Mouse (Mus musculus): ENCODE measurements around the gene Mmp23. TPM values are rescaled to one million over a fixed set of nuclear protein-coding genes. Genes with fewer than 3 reads are reported as not detected.

Mmp23 gene
- polyA plus RNA-seq, 1 experiment from 2014 or later: 31.3 TPM

DNA sequence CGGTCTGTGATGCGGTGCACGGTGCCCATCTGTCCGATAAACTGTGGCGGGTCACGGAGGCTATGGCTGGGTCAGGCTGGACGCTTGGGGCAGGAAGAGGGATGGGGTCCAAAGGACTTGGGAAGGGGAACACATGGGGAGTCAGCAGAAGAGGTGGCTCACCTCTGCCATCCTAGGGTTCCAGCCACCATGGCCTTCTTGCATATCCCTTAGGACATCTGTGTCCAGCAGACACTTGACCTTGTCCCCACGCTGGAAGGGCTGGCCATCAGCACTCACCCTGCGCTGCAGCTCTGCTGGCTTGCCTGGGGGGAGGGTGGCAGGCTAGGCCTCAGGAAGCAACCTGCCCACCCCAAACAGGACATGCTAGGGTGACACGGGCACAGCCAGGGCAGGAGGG, 5.8 kb upstream of the Mmp23 start:
- H3K27me3 ChIP-seq (replicated peaks; ENCODE audit: control insufficient read depth, insufficient read depth, low read length): no peaks in the 10 kb centered on the region
- ATAC-seq: no peak
- WGBS: 87% methylated on average over 10 of the region's 10 CpGs
- H3K4me2 ChIP-seq (replicated peaks; ENCODE audit: low read depth): no peak overlapping the region
- no peak overlapping the region for H3K9ac ChIP-seq (ENCODE audit: low read depth, low read length)
- TF ChIP-seq CTCF (IDR thresholded peaks at IDR 0.05; ENCODE audit: low read depth): no peak
- no peak overlapping the region for H3K4me3 ChIP-seq (ENCODE audit: low read depth, low read length)
- H3K9me3 ChIP-seq (ENCODE audit: control insufficient read depth): no peaks in the 10 kb centered on the region
- H3K36me3 ChIP-seq (ENCODE audit: control insufficient read depth, insufficient read depth): peaks cover 51% of the 10 kb centered on the region; the same call in 1 of the 2 replicates
- peaks cover 6% of the 10 kb centered on the region for H3K4me1 ChIP-seq (replicated peaks; ENCODE audit: control insufficient read depth, insufficient read depth, low read length)
- H3K27ac ChIP-seq (ENCODE audit: low read depth, low read length): no peak overlapping the region

DNA sequence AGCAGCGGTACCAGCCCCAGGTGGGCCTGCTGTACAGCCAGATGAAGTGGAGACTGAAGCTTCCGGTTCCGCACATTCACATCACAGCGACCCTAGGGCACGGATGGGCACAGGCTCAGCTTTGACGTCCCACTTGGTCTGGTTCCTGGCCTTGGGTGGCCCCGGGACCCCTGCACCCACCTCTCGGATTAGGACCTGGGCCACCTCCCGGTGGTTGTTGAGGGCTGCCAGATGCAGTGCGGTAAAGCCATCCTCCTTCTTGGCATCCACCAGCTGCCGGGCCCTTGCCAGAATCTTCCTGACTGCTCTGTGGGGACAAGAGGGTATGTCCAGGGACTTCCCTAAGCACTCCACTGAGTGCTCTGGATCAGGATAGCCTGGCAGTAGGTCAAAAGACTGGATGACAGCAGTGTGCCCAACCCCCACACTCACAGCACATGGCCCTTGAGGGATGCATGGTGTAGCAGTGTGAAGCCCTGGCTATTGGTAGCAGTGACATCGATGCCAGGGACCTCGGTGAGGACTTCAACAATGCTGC, 3.1 kb upstream of the Mmp23 start:
- Histone ChIP-seq H3K4me2 (replicated peaks; ENCODE audit: low read depth) (no peak overlapping the region), H3K27ac (ENCODE audit: low read depth, low read length) (no peak overlapping the region), H3K4me1 (replicated peaks; ENCODE audit: control insufficient read depth, insufficient read depth, low read length) (peaks cover 17% of the 10 kb centered on the region), H3K4me3 (ENCODE audit: low read depth, low read length) (no peak overlapping the region), H3K9me3 (ENCODE audit: control insufficient read depth) (no peaks in the 10 kb centered on the region), H3K27me3 (replicated peaks; ENCODE audit: control insufficient read depth, insufficient read depth, low read length) (0 out of 2 replicates have a peak, but pooled peaks cover 10% of the 10 kb centered on the region), H3K9ac (ENCODE audit: low read depth, low read length) (no peak overlapping the region), H3K36me3 (ENCODE audit: control insufficient read depth, insufficient read depth) (peaks cover 41% of the 10 kb centered on the region; the same call in 1 of the 2 replicates)
- TF ChIP-seq CTCF (IDR thresholded peaks at IDR 0.05; ENCODE audit: low read depth): no peak
- 92% methylated on average over 13 of the region's 13 CpGs for WGBS
- no peak for ATAC-seq

DNA sequence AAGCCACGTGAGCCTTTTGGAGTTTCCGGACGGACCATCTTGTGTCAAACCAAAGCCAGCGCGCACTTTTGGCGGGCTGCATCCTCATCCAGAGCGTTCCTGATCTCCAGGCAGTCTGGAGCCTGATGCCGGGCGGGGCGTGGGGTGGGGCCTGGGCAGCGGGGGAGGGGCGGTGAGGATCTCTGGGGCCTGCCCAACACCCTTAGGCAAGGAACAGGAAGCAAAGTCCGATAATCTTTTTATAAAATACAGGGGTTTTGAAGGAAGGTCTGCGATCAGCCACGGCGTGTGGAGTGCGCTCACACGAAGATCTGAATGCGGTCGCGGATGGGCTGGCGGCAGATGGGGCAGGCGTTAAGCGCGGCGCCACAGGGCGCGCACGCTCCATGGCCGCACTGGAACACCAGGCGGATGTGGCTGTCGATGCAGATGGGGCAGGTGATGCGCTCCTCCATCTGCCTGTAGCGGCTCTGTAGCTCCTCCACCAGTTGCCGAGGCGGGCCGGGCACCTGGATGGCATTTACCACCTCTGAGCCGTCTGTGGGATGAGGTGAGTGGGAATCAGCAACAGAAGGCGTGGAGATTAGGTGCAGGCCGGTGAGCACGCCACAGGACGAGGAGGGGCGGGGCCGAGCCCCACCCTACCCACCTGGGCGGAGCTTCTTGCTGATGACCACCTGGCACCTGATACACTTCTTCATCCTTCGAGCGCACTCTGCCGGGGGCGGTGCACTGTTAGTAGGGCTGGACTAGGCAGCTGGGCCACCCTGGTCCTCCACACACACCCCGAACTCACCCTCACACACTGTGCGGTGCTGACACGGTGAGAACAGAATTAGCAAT, 1.5 kb upstream of the Mmp23 start:
- peak; percentile 48 for TF ChIP-seq CTCF (IDR thresholded peaks at IDR 0.05; ENCODE audit: low read depth)
- 0 out of 2 replicates have a peak, but pooled peaks cover 10% of the 10 kb centered on the region for H3K27me3 ChIP-seq (replicated peaks; ENCODE audit: control insufficient read depth, insufficient read depth, low read length)
- 2% methylated on average over 52 of the region's 52 CpGs for WGBS
- H3K4me1 ChIP-seq (replicated peaks; ENCODE audit: control insufficient read depth, insufficient read depth, low read length): peaks cover 17% of the 10 kb centered on the region
- H3K9me3 ChIP-seq (ENCODE audit: control insufficient read depth): no peaks in the 10 kb centered on the region
- peak overlapping the region; percentile 60 for H3K9ac ChIP-seq (ENCODE audit: low read depth, low read length)
- ATAC-seq: peak; percentile 65
- peak overlapping the region; percentile 43 for H3K4me3 ChIP-seq (ENCODE audit: low read depth, low read length)
- peaks cover 50% of the 10 kb centered on the region for H3K36me3 ChIP-seq (ENCODE audit: control insufficient read depth, insufficient read depth)
- peak overlapping the region; percentile 74 for H3K27ac ChIP-seq (ENCODE audit: low read depth, low read length)
- peak overlapping the region; percentile 89 for H3K4me2 ChIP-seq (replicated peaks; ENCODE audit: low read depth)

DNA sequence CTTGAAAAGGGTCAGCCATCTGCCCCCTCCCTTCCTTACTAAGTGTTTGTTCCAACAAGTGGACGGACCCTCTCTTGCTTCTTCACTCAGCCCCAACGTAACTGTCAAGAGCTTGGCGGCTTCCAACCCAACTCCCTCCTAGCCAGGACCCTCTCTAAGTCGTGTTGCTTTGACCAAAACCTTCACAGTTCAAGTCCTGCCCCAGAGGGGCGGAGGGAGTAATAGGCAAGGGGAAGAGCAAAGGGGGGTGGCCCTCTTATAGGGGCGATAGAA, 935 bp upstream of the Mmp23 start:
- H3K4me3 ChIP-seq (ENCODE audit: low read depth, low read length): peak overlapping the region; percentile 43
- 0 out of 2 replicates have a peak, but pooled peaks cover 10% of the 10 kb centered on the region for H3K27me3 ChIP-seq (replicated peaks; ENCODE audit: control insufficient read depth, insufficient read depth, low read length)
- H3K4me1 ChIP-seq (replicated peaks; ENCODE audit: control insufficient read depth, insufficient read depth, low read length): peaks cover 17% of the 10 kb centered on the region
- 0 out of 2 replicates have a peak overlapping the region, but pooled peaks have one; percentile 74 for H3K27ac ChIP-seq (ENCODE audit: low read depth, low read length)
- H3K4me2 ChIP-seq (replicated peaks; ENCODE audit: low read depth): peak overlapping the region; percentile 89
- WGBS: 6% methylated on average over 6 of the region's 6 CpGs
- no peak for TF ChIP-seq CTCF (IDR thresholded peaks at IDR 0.05; ENCODE audit: low read depth)
- no peak for ATAC-seq
- H3K9ac ChIP-seq (ENCODE audit: low read depth, low read length): peak overlapping the region; percentile 60
- H3K9me3 ChIP-seq (ENCODE audit: control insufficient read depth): no peaks in the 10 kb centered on the region
- peaks cover 51% of the 10 kb centered on the region for H3K36me3 ChIP-seq (ENCODE audit: control insufficient read depth, insufficient read depth)

DNA sequence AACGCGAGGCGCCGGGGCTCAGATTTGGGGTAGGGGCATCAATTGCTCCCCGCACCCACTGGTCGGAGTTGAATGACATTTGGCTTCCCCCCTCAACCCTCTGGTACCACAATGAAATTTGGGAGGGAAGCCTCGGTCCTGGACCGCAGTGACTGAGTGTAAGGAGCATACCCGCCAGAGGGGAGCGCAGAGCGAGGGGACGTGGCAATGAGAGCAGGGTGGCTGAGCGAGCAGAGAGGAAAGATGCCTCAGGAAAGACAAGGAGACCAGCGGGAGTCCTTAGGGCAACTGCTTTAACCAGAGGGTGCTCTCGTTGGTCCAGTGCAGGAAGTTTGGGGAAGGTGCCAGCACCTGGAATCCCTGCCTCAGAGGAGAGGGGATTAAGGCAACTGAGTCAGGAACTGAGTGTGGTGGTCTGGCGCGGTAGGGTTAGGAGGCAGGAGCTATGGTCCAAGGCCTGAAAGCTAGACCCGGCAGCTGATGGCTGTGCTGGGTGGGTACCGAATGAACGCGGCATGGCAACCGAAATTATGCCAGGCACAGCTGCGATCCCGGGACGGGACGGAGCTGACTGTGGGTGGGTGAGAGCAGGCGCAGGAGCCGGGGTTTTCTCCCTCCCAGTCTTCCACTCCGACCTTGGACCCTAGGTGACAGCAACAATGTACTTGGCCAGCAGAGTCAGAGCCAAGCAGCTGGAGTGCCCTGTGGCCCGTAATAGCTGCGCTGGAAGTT, 433 bp upstream of the Mmp23 start:
- H3K36me3 ChIP-seq (ENCODE audit: control insufficient read depth, insufficient read depth): peaks cover 53% of the 10 kb centered on the region
- peaks cover 17% of the 10 kb centered on the region for H3K4me1 ChIP-seq (replicated peaks; ENCODE audit: control insufficient read depth, insufficient read depth, low read length)
- no peaks in the 10 kb centered on the region for H3K9me3 ChIP-seq (ENCODE audit: control insufficient read depth)
- peak; percentile 46 for TF ChIP-seq CTCF (IDR thresholded peaks at IDR 0.05; ENCODE audit: low read depth)
- H3K4me2 ChIP-seq (replicated peaks; ENCODE audit: low read depth): peak overlapping the region; percentile 89
- peak overlapping the region; percentile 43 for H3K4me3 ChIP-seq (ENCODE audit: low read depth, low read length)
- 0 out of 2 replicates have a peak overlapping the region, but pooled peaks have one; percentile 41 for H3K27ac ChIP-seq (ENCODE audit: low read depth, low read length)
- H3K9ac ChIP-seq (ENCODE audit: low read depth, low read length): peak overlapping the region; percentile 64
- WGBS: 4% methylated on average over 31 of the region's 31 CpGs
- H3K27me3 ChIP-seq (replicated peaks; ENCODE audit: control insufficient read depth, insufficient read depth, low read length): 0 out of 2 replicates have a peak, but pooled peaks cover 10% of the 10 kb centered on the region
- no peak; the same call in 1 of the 2 replicates for ATAC-seq

All from intestine, postnatal 0 days (tissue).